Mouse (Mus musculus) MEL (cell line): ENCODE data around the gene Fkbp9. TPM values are rescaled to one million over a fixed set of nuclear protein-coding genes. Genes with fewer than 3 reads are reported as not detected.
A peak's percentile ranks its signal among the peaks of the same experiment; 100 is the strongest.

Source experiments
- DNase-seq: peaks from one replicate; pipeline ENCODE4 v3.0.0; 2011; ENCODE audit warnings: low read depth, low spot score
- H3K27ac ChIP-seq: 2 replicates; pipeline ENCODE4 v1.5.1; 2012; ENCODE audit warnings: low read depth, mild to moderate bottlenecking, control low read depth, low read length, moderate library complexity; ENCODE audit not compliant: control insufficient read depth
- H3K27me3 ChIP-seq, 2 experiments: fragments of 150-350 bp in 1 of 2; sonication (generic) in 1 of 2; 2 replicates each; pipeline ENCODE4 v1.6.1; 2012; ENCODE audit warnings: low read length in 2 of 2, mild to moderate bottlenecking in 2 of 2, improper control_type of control experiment in 1 of 2, moderate library complexity in 1 of 2; ENCODE audit not compliant: insufficient read depth in 2 of 2, control insufficient read depth in 1 of 2
- H3K36me3 ChIP-seq, 2 experiments: 2 replicates each; pipeline ENCODE4 v1.6.1; 2012 to 2014; ENCODE audit warnings: low read length in 2 of 2, improper control_type of control experiment in 1 of 2, inconsistent platforms in 1 of 2, mild to moderate bottlenecking in 1 of 2; ENCODE audit not compliant: insufficient read depth in 2 of 2, control insufficient read depth in 1 of 2
- H3K4me1 ChIP-seq, 2 experiments: fragments of 150-350 bp in 1 of 2; sonication (generic) in 1 of 2; 2 replicates each; pipeline ENCODE4 v1.6.1; 2012; ENCODE audit warnings: low read length in 2 of 2, improper control_type of control experiment in 1 of 2, mild to moderate bottlenecking in 1 of 2; ENCODE audit not compliant: insufficient read depth in 2 of 2, control insufficient read depth in 1 of 2
- H3K4me3 ChIP-seq, 2 experiments: fragments of 150-350 bp in 1 of 2; sonication (generic) in 1 of 2; 2 replicates each; pipeline ENCODE4 v1.5.1; 2012; ENCODE audit warnings: low read depth in 2 of 2, low read length in 2 of 2, mild to moderate bottlenecking in 2 of 2, moderate library complexity in 2 of 2, control low read depth in 1 of 2, improper control_type of control experiment in 1 of 2; ENCODE audit not compliant: control insufficient read depth in 1 of 2, insufficient read depth in 1 of 2
- H3K79me2 ChIP-seq: 2 replicates; pipeline ENCODE4 v1.6.1; 2012; ENCODE audit warnings: mild to moderate bottlenecking, low read length, moderate library complexity; ENCODE audit not compliant: control insufficient read depth, poor library complexity, insufficient read depth
- H3K9ac ChIP-seq: 2 replicates; pipeline ENCODE4 v1.6.1; 2012; ENCODE audit warnings: low read depth, mild to moderate bottlenecking, control low read depth, low read length, moderate library complexity; ENCODE audit not compliant: control insufficient read depth, poor library complexity, severe bottlenecking
- H3K9me3 ChIP-seq: fragments of 150-350 bp; sonication (generic); replicated peaks from 2 replicates; pipeline ENCODE4 v1.6.1; 2012; ENCODE audit warnings: mild to moderate bottlenecking, low read length, improper control_type of control experiment, moderate library complexity; ENCODE audit not compliant: insufficient read depth
- CHD1 ChIP-seq: IDR thresholded peaks from 2 replicates; pipeline ENCODE4 v1.6.1; 2012; ENCODE audit warnings: low read depth, mild to moderate bottlenecking, inconsistent platforms, low read length, improper control_type of control experiment
- ELF1 ChIP-seq: IDR thresholded peaks from 2 replicates; pipeline ENCODE4 v1.6.1; 2014; ENCODE audit warnings: low read depth, mild to moderate bottlenecking, inconsistent platforms, low read length, improper control_type of control experiment, moderate library complexity
- EP300 ChIP-seq, 2 experiments: IDR thresholded peaks; 2 replicates each; pipeline ENCODE4 v1.6.1; 2011; ENCODE audit warnings: improper control_type of control experiment in 2 of 2, low read length in 2 of 2, low read depth in 1 of 2, mild to moderate bottlenecking in 1 of 2
- ETS1 ChIP-seq: IDR thresholded peaks from 2 replicates; pipeline ENCODE4 v1.6.1; 2012; ENCODE audit warnings: low read depth, mild to moderate bottlenecking, inconsistent platforms, low read length, improper control_type of control experiment, moderate library complexity
- GATA1 ChIP-seq: IDR thresholded peaks from 2 replicates; pipeline ENCODE4 v1.6.1; 2011; ENCODE audit warnings: low read depth, low read length, improper control_type of control experiment
- HCFC1 ChIP-seq: IDR thresholded peaks from 2 replicates; pipeline ENCODE4 v1.6.1; 2012; ENCODE audit warnings: low read depth, mild to moderate bottlenecking, inconsistent platforms, low read length, improper control_type of control experiment, moderate library complexity
- JUND ChIP-seq: IDR thresholded peaks from 2 replicates; pipeline ENCODE4 v1.6.1; 2011; ENCODE audit warnings: low read depth, mild to moderate bottlenecking, improper control_type of control experiment, low read length
- MEF2A ChIP-seq: IDR thresholded peaks from 2 replicates; pipeline ENCODE4 v1.6.1; 2014; ENCODE audit warnings: low read depth, mild to moderate bottlenecking, inconsistent platforms, low read length, improper control_type of control experiment; ENCODE audit not compliant: poor library complexity, insufficient replicate concordance, severe bottlenecking; ENCODE audit errors: extremely low read depth
- MXI1 ChIP-seq: IDR thresholded peaks from 2 replicates; pipeline ENCODE4 v1.6.1; 2011; ENCODE audit warnings: mild to moderate bottlenecking, low read depth, low read length, improper control_type of control experiment
- MYB ChIP-seq: IDR thresholded peaks from 2 replicates; pipeline ENCODE4 v1.6.1; 2011; ENCODE audit warnings: mild to moderate bottlenecking, low read depth, low read length, improper control_type of control experiment
- MYC ChIP-seq: IDR thresholded peaks from 2 replicates; pipeline ENCODE4 v1.6.1; 2011; ENCODE audit warnings: low read depth, mild to moderate bottlenecking, low read length, improper control_type of control experiment, moderate library complexity
- NELFE ChIP-seq: IDR thresholded peaks from 2 replicates; pipeline ENCODE4 v1.6.1; 2011; ENCODE audit warnings: low read depth, low read length, improper control_type of control experiment
- NRF1 ChIP-seq: IDR thresholded peaks from 2 replicates; pipeline ENCODE4 v1.6.1; 2014; ENCODE audit warnings: low read depth, mild to moderate bottlenecking, inconsistent platforms, low read length, improper control_type of control experiment, moderate library complexity; ENCODE audit not compliant: poor library complexity, insufficient read depth, severe bottlenecking
- POLR2A ChIP-seq, 2 experiments: IDR thresholded peaks; 2 replicates each; pipeline ENCODE4 v1.6.1; 2011 to 2012; ENCODE audit warnings: low read length in 2 of 2, mild to moderate bottlenecking in 2 of 2, control low read depth in 1 of 2, improper control_type of control experiment in 1 of 2, low read depth in 1 of 2, moderate library complexity in 1 of 2; ENCODE audit not compliant: control insufficient read depth in 1 of 2, insufficient read depth in 1 of 2, poor library complexity in 1 of 2
- POLR2AphosphoS2 ChIP-seq: IDR thresholded peaks from 2 replicates; pipeline ENCODE4 v1.6.1; 2011; ENCODE audit warnings: low read length, improper control_type of control experiment
- POLR2AphosphoS5 ChIP-seq: IDR thresholded peaks from 2 replicates; pipeline ENCODE4 v1.6.1; 2012; ENCODE audit warnings: low read depth, borderline replicate concordance, mild to moderate bottlenecking, inconsistent platforms, low read length, moderate library complexity, mixed read lengths
- RAD21 ChIP-seq: IDR thresholded peaks from 2 replicates; pipeline ENCODE4 v1.6.1; 2011; ENCODE audit warnings: mild to moderate bottlenecking, low read depth, low read length, improper control_type of control experiment
- RCOR1 ChIP-seq: IDR thresholded peaks from 2 replicates; pipeline ENCODE4 v1.6.1; 2012; ENCODE audit warnings: low read depth, mild to moderate bottlenecking, inconsistent platforms, low read length, improper control_type of control experiment
- SMC3 ChIP-seq: IDR thresholded peaks from 2 replicates; pipeline ENCODE4 v1.6.1; 2011; ENCODE audit warnings: low read depth, low read length, improper control_type of control experiment
- TAL1 ChIP-seq: IDR thresholded peaks from 2 replicates; pipeline ENCODE4 v1.6.1; 2012; ENCODE audit warnings: mild to moderate bottlenecking, inconsistent platforms, low read length, moderate library complexity, mixed read lengths
- TBP ChIP-seq: IDR thresholded peaks from 2 replicates; pipeline ENCODE4 v1.8.0; 2011; ENCODE audit warnings: low read depth, low read length, improper control_type of control experiment
- TCF12 ChIP-seq: IDR thresholded peaks from 2 replicates; pipeline ENCODE4 v1.6.1; 2014; ENCODE audit warnings: low read depth, mild to moderate bottlenecking, inconsistent platforms, low read length, improper control_type of control experiment, moderate library complexity
- USF1 ChIP-seq: IDR thresholded peaks from 2 replicates; pipeline ENCODE4 v1.6.1; 2014; ENCODE audit warnings: low read depth, mild to moderate bottlenecking, inconsistent platforms, low read length, improper control_type of control experiment, moderate library complexity
- USF2 ChIP-seq, 2 experiments: IDR thresholded peaks; 2 replicates each; pipeline ENCODE4 v1.6.1; 2011 to 2012; ENCODE audit warnings: improper control_type of control experiment in 2 of 2, low read length in 2 of 2, borderline replicate concordance in 1 of 2, inconsistent platforms in 1 of 2, low read depth in 1 of 2, mild to moderate bottlenecking in 1 of 2; ENCODE audit not compliant: insufficient read depth in 1 of 2
- ZC3H11A ChIP-seq: IDR thresholded peaks from 2 replicates; pipeline ENCODE4 v1.6.1; 2012; ENCODE audit warnings: low read depth, mild to moderate bottlenecking, inconsistent platforms, low read length, improper control_type of control experiment
- ZKSCAN1 ChIP-seq: IDR thresholded peaks from 2 replicates; pipeline ENCODE4 v1.6.1; 2012; ENCODE audit warnings: low read depth, mild to moderate bottlenecking, inconsistent platforms, low read length, improper control_type of control experiment, moderate library complexity
- ZMIZ1 ChIP-seq: IDR thresholded peaks from 2 replicates; pipeline ENCODE4 v1.6.1; 2012; ENCODE audit warnings: low read depth, mild to moderate bottlenecking, inconsistent platforms, low read length, improper control_type of control experiment, moderate library complexity
- polyA plus RNA-seq, 2 experiments: library from polyadenylated mRNA; stranded (reverse) in 1 of 2; unstranded in 1 of 2; fragments of >175 nt in 1 of 2; fragments of >200 nt in 1 of 2; gene quantifications; 2 replicates each; pipeline versions ENCODE4 v1.2.1 to v1.2.4; 2012; ENCODE audit warnings: low replicate concordance in 2 of 2, low read depth in 1 of 2; ENCODE audit not compliant: insufficient read length in 2 of 2, insufficient read depth in 1 of 2, missing spikeins in 1 of 2
- total RNA-seq: library from RNA; depleted of rRNA; stranded (reverse); fragments of 300-350 nt; gene quantifications from 2 replicates; pipeline ENCODE4 v1.2.3, GENCODE M21; 2012

Gene Fkbp9
- total and polyA plus RNA-seq, 3 experiments = 3.0 to 19.5 TPM; not detected in 1

DNA sequence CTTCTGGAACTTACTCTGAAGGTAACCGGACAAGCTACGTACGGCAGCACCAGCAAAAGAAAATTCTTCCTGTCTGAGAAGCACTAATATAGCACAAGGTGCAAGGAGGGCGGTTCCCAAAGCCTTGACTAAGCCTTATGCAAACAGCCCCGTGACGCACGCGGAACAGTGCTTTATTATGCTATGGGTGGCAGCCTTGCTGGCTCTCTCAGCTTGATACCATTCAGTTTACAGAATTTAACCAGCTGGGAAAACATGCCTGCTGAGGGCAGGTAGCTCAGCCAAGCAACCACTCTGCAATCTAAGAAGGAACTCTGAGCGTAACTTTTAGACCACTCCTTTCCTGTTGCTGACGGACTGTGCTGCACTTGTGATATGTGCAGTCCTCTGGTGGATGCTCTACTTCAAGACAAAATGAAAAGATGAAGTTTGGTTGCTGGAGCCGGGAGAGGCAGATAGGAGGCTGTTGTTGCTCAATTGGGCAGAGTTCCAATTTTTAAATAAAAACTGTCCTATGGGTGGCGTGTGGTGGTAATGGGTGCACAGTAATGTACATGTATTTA, 70.0 kb downstream of the Fkbp9 start:
- peaks cover 57% of the 10 kb centered on the region for H3K79me2 ChIP-seq

DNA sequence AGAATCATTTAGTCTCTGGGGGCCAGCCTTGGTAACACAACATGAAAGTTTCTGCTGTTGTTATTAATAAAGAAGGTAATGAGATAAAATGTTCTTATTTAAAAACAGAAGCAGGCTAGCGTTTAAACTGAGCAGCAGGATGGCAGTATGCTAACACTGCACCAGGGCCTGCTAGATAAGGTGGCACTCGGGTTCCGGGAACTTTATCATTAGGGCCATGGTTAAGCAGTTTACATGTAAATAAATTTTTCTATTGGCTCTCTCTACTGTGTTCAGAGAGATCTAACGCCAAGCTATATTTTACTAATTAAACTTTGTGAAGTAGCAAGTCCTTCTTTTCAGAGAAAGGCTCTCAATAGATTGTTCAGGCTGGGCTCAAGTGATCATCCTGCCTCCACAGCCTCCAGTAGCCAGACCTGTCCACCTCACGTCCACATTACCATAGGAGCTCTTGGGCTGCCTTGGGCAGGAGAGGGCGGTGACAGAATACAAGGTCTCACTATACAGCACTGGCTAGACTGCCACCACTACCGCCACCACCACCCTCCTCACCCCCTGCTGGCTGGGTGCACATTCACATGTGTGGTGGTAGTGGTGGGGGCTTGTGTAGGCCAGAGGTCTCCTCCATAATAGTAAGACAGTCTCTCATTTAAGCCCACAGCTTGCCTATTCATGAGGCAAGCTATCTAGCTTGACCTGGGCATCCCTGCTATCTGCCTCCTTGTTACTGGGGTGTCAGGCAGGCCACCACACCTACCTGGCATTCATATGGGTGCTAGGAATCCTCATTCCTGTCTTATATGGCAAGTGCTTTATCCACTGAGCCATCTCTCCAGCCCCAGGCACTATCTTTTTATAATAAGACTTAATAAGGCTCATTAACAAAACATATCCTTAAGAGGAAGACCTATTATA, 71.0 kb downstream of the Fkbp9 start:
- peaks cover 18 to 24% of the 10 kb centered on the region in 2 experiments for H3K4me1 ChIP-seq
- H3K79me2 ChIP-seq = peaks cover 60% of the 10 kb centered on the region
- no peaks in the 10 kb centered on the region for H3K27me3 ChIP-seq
- DNase-seq = peak; percentile 88
- peak overlapping the region; percentile 13 to 39; a peak in 3 of 4 replicates for H3K4me3 ChIP-seq
- peak overlapping the region; percentile 49 for H3K9ac ChIP-seq
- peak overlapping the region; percentile 89 for H3K27ac ChIP-seq
- H3K9me3 ChIP-seq = no peaks in the 10 kb centered on the region
- peaks cover 0 to 52% of the 10 kb centered on the region in 2 experiments; a peak in 3 of 4 replicates for H3K36me3 ChIP-seq
- TF ChIP-seq ZMIZ1 (no peak; the same call in 1 of the 2 replicates), MEF2A (no peak), MYB (no peak), ETS1 (peak; percentile 89), TAL1 (peak; percentile 85), RAD21 (no peak), USF2 (IDR thresholded peaks at IDR 0.05; ENCODE audit: borderline replicate concordance in 1 of 2, insufficient read depth in 1 of 2, low read depth in 1 of 2, low read length in 2 of 2) (no peak), HCFC1 (no peak), POLR2A (IDR thresholded peaks at IDR 0.05; ENCODE audit: control insufficient read depth in 1 of 2, insufficient read depth in 1 of 2, low read depth in 1 of 2, low read length in 2 of 2, poor library complexity in 1 of 2) (no peak), MYC (no peak), USF1 (no peak), SMC3 (no peak), POLR2AphosphoS5 (no peak), TCF12 (peak; percentile 84), TBP (0 out of 2 replicates have a peak, but pooled peaks have one; percentile 17), POLR2AphosphoS2 (no peak), JUND (no peak), NRF1 (no peak), RCOR1 (0 out of 2 replicates have a peak, but pooled peaks have one; percentile 22)

More for the DNA sequence above, 70.0 kb downstream of the Fkbp9 start:
- Histone ChIP-seq H3K4me3 (peak overlapping the region; percentile 27 to 39), H3K9me3 (no peaks in the 10 kb centered on the region), H3K27ac (peak overlapping the region; percentile 89), H3K9ac (peak overlapping the region; percentile 49), H3K27me3 (no peaks in the 10 kb centered on the region), H3K4me1 (peaks cover 18 to 22% of the 10 kb centered on the region in 2 experiments), H3K36me3 (peaks cover 0 to 42% of the 10 kb centered on the region in 2 experiments; a peak in 3 of 4 replicates)
- DNase-seq = peak; percentile 84
- peak; percentile 56; the same call in 1 of the 2 replicates for TF ChIP-seq TCF12
- TF ChIP-seq RCOR1 = peak; percentile 72
- peak; percentile 61; the same call in 1 of the 2 replicates for TF ChIP-seq CHD1
- TF ChIP-seq EP300 (IDR thresholded peaks at IDR 0.05; ENCODE audit: low read depth in 1 of 2, low read length in 2 of 2) = peak in 1 of 2 experiments; percentile 34; a peak in 1 of 4 replicates
- TF ChIP-seq SMC3 = no peak
- no peak for TF ChIP-seq NELFE
- peak; percentile 39; the same call in 1 of the 2 replicates for TF ChIP-seq MYC
- TF ChIP-seq ZC3H11A = no peak
- TF ChIP-seq POLR2AphosphoS2 = 0 out of 2 replicates have a peak, but pooled peaks have one; percentile 53
- TF ChIP-seq TBP = peak; percentile 65
- peak; percentile 72 for TF ChIP-seq ETS1
- 0 out of 2 replicates have a peak, but pooled peaks have one; percentile 42 for TF ChIP-seq ELF1
- peak; percentile 14 for TF ChIP-seq MXI1
- TF ChIP-seq POLR2A (IDR thresholded peaks at IDR 0.05; ENCODE audit: control insufficient read depth in 1 of 2, insufficient read depth in 1 of 2, low read depth in 1 of 2, low read length in 2 of 2, poor library complexity in 1 of 2) = peak in 1 of 2 experiments; percentile 26; a peak in 1 of 4 replicates
- peak; percentile 68 for TF ChIP-seq GATA1
- 0 out of 2 replicates have a peak, but pooled peaks have one; percentile 30 for TF ChIP-seq ZMIZ1
- TF ChIP-seq ZKSCAN1 = no peak
- TF ChIP-seq MYB = no peak
- no peak; the same call in 1 of the 2 replicates for TF ChIP-seq HCFC1
- no peak for TF ChIP-seq JUND
